Mouse (Mus musculus) heart, embryonic 12.5 days (tissue): ENCODE data around the gene Clybl. TPM values are rescaled to one million over a fixed set of nuclear protein-coding genes. Genes with fewer than 3 reads are reported as not detected.
A peak's percentile ranks its signal among the peaks of the same experiment; 100 is the strongest.

Experiments used
- ATAC-seq: fragments of 200-750 bp; cut with Nextera tagmentation; 2 replicates; pipeline ENCODE4 v1.8.0; 2017; ENCODE audit warnings: moderate TSS enrichment, moderate library complexity; ENCODE audit not compliant: insufficient number of reproducible peaks, low FRiP score
- H3K27ac ChIP-seq: fragments of 300-500 bp; sonication (generic); 2 replicates; pipeline ENCODE4 v1.5.1; 2016; ENCODE audit warnings: mild to moderate bottlenecking, moderate library complexity; ENCODE audit not compliant: poor library complexity, severe bottlenecking
- H3K27me3 ChIP-seq: fragments of 300-500 bp; sonication (generic); replicated peaks from 2 replicates; pipeline ENCODE4 v1.6.1; 2016; ENCODE audit warnings: mild to moderate bottlenecking, moderate library complexity
- H3K36me3 ChIP-seq: fragments of 300-500 bp; sonication (generic); 2 replicates; pipeline ENCODE4 v1.6.1; 2016; ENCODE audit warnings: mild to moderate bottlenecking, moderate library complexity
- H3K4me1 ChIP-seq: fragments of 300-500 bp; sonication (generic); replicated peaks from 2 replicates; pipeline ENCODE4 v1.6.1; 2016; ENCODE audit warnings: mild to moderate bottlenecking
- H3K4me2 ChIP-seq: fragments of 300-500 bp; sonication (generic); 2 replicates; pipeline ENCODE4 v1.6.1; 2016; ENCODE audit warnings: mild to moderate bottlenecking, moderate library complexity
- H3K4me3 ChIP-seq: fragments of 300-500 bp; sonication (generic); 2 replicates; pipeline ENCODE4 v1.5.1; 2016; ENCODE audit warnings: mild to moderate bottlenecking
- H3K9ac ChIP-seq: fragments of 300-500 bp; sonication (generic); 2 replicates; pipeline ENCODE4 v1.6.1; 2016; ENCODE audit warnings: mild to moderate bottlenecking, moderate library complexity
- H3K9me3 ChIP-seq: fragments of 300-500 bp; sonication (generic); replicated peaks from 2 replicates; pipeline ENCODE4 v1.6.1; 2016; ENCODE audit warnings: mild to moderate bottlenecking, moderate library complexity
- WGBS: fragments of 180-500 bp; shearing (Covaris S2); methylation state at CpG from one replicate; pipeline ENCODE4 v1.1.7; 2016; 5-methylcytosine and 5-hydroxymethylcytosine counted together
- polyA plus RNA-seq: library from polyadenylated mRNA; unstranded; fragments of >200 nt; fragmentation: Nextera tagmentation; extraction: Ambion mirVana; gene quantifications from 2 replicates; pipeline ENCODE4 v1.2.1, GENCODE M21; 2016

Gene Clybl
- 70.3 and 72.8 TPM in 2 replicates for polyA plus RNA-seq

GRCm38 (mm10) chr14:122181078-122181814 is at the start of gene Clybl:
Gene Clybl (plus strand): TSS chr14:122181704.
- 0 out of 2 replicates have a peak, but pooled peaks cover 3% of the 10 kb centered on the region for H3K27me3 ChIP-seq
- H3K4me1 ChIP-seq, result peaks cover 24% of the 10 kb centered on the region
- peak; percentile 99 for ATAC-seq
- H3K36me3 ChIP-seq, result no peaks in the 10 kb centered on the region
- H3K9ac ChIP-seq, result peak within 1 kb of the TSS; percentile 84
- peak within 1 kb of the TSS; percentile 55 for H3K27ac ChIP-seq
- H3K9me3 ChIP-seq, result no peaks in the 10 kb centered on the region
- WGBS, result 3% methylated on average over 44 of the region's 45 CpGs
- H3K4me3 ChIP-seq, result peak within 1 kb of the TSS; percentile 89
- H3K4me2 ChIP-seq, result peak within 1 kb of the TSS; percentile 76

DNA sequence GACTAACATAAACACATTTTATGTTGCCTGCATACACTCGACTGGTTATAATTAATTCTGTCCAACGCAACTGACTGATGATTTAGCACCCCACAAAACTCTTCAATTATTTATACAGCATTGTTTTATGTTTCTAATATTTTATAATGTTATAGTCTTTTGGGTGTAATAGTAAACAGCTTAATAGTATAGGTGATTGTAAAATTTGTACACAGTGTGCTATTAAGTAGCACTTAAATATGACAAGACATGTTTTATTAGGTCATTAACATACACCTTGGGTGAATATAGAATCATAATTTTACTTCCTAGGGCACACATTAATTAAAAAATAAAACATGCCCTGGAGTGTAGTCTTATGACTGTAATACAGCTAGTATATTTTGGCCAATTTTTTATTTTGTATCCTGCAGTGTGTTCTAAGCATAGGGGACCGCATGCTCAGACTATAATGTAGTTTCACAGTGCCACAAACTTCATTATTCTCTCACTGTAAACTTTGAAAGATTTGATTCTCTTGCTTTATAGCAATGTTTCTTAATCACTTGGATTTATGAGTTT is 45.1 kb upstream of the Clybl start:
- Histone ChIP-seq H3K27ac (no peak overlapping the region), H3K4me2 (no peak overlapping the region), H3K4me1 (peaks cover 6% of the 10 kb centered on the region), H3K27me3 (no peaks in the 10 kb centered on the region), H3K9me3 (no peaks in the 10 kb centered on the region), H3K4me3 (no peak overlapping the region), H3K9ac (no peak overlapping the region), H3K36me3 (peaks cover 36% of the 10 kb centered on the region)
- no peak for ATAC-seq
- WGBS, result 93% methylated on average over 3 of the region's 3 CpGs

GRCm38 (mm10) chr14:122137234-122137633 is 44.3 kb upstream of the Clybl start:
- peaks cover 6% of the 10 kb centered on the region for H3K4me1 ChIP-seq
- H3K27me3 ChIP-seq, result no peaks in the 10 kb centered on the region
- no peaks in the 10 kb centered on the region for H3K9me3 ChIP-seq
- no peak overlapping the region for H3K9ac ChIP-seq
- H3K36me3 ChIP-seq, result peaks cover 41% of the 10 kb centered on the region
- H3K4me2 ChIP-seq, result no peak overlapping the region
- 73% methylated on average over 7 of the region's 7 CpGs for WGBS
- no peak for ATAC-seq
- no peak overlapping the region for H3K4me3 ChIP-seq
- no peak overlapping the region for H3K27ac ChIP-seq

GRCm38 (mm10) chr14:122140126-122140525 is 41.4 kb upstream of the Clybl start:
- ATAC-seq, result no peak
- no peak overlapping the region for H3K27ac ChIP-seq
- no peak overlapping the region for H3K9ac ChIP-seq
- H3K4me3 ChIP-seq, result no peak overlapping the region
- H3K27me3 ChIP-seq, result no peaks in the 10 kb centered on the region
- 60% methylated on average over 1 of the region's 1 CpGs for WGBS
- peaks cover 6% of the 10 kb centered on the region for H3K4me1 ChIP-seq
- no peaks in the 10 kb centered on the region for H3K9me3 ChIP-seq
- no peak overlapping the region for H3K4me2 ChIP-seq
- H3K36me3 ChIP-seq, result peaks cover 59% of the 10 kb centered on the region

GRCm38 (mm10) chr14:122143585-122144269 is 37.8 kb upstream of the Clybl start:
- Histone ChIP-seq H3K36me3 (peaks cover 74% of the 10 kb centered on the region), H3K4me1 (no peaks in the 10 kb centered on the region), H3K9ac (no peak overlapping the region), H3K9me3 (no peaks in the 10 kb centered on the region), H3K27me3 (no peaks in the 10 kb centered on the region), H3K27ac (no peak overlapping the region), H3K4me3 (no peak overlapping the region), H3K4me2 (no peak overlapping the region)
- 88% methylated on average over 4 of the region's 4 CpGs for WGBS
- ATAC-seq, result no peak

- Histone ChIP-seq H3K4me3 (no peak overlapping the region), H3K9ac (no peak overlapping the region), H3K4me1 (no peaks in the 10 kb centered on the region), H3K27ac (no peak overlapping the region), H3K36me3 (peaks cover 75% of the 10 kb centered on the region), H3K9me3 (no peaks in the 10 kb centered on the region), H3K27me3 (no peaks in the 10 kb centered on the region), H3K4me2 (no peak overlapping the region)
- 53% methylated on average over 1 of the region's 1 CpGs for WGBS
- ATAC-seq, result no peak
Measured at GRCm38 (mm10) chr14:122145374-122145773, 36.1 kb upstream of the Clybl start.

- Histone ChIP-seq H3K4me2 (no peak overlapping the region), H3K9ac (no peak overlapping the region), H3K27me3 (no peaks in the 10 kb centered on the region), H3K4me3 (no peak overlapping the region), H3K9me3 (no peaks in the 10 kb centered on the region), H3K27ac (no peak overlapping the region), H3K4me1 (no peaks in the 10 kb centered on the region), H3K36me3 (peaks cover 72% of the 10 kb centered on the region)
- 83% methylated on average over 5 of the region's 5 CpGs for WGBS
- no peak for ATAC-seq
Measured at GRCm38 (mm10) chr14:122150616-122151015, 30.9 kb upstream of the Clybl start.

- H3K9ac ChIP-seq, result no peak overlapping the region
- no peaks in the 10 kb centered on the region for H3K9me3 ChIP-seq
- no peaks in the 10 kb centered on the region for H3K4me1 ChIP-seq
- no peak overlapping the region for H3K4me2 ChIP-seq
- ATAC-seq, result no peak
- H3K27me3 ChIP-seq, result no peaks in the 10 kb centered on the region
- WGBS, result 82% methylated on average over 7 of the region's 7 CpGs
- no peak overlapping the region for H3K27ac ChIP-seq
- peaks cover 57% of the 10 kb centered on the region for H3K36me3 ChIP-seq
- H3K4me3 ChIP-seq, result no peak overlapping the region
Measured at GRCm38 (mm10) chr14:122157738-122158137, 23.8 kb upstream of the Clybl start.

DNA sequence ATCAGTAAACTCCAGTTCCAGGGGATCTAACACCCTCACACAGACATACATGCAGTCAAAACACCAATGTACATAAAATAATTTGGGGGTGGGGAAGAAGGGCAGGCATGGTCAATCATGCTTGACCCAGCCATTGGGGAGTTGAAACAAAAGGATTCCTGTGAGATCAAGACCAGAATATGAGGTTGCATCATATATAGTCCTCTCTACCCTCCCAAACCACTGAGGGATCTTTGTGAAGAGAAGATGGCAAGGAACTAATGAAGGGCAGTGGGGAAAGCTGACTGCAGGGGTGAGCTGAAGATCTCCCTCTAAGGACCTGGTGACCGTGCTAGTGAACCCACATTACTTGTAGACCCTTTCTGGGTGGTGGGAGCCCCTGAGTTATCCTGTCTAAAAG is 20.6 kb upstream of the Clybl start:
- no peak for ATAC-seq
- Histone ChIP-seq H3K4me3 (no peak overlapping the region), H3K27ac (no peak overlapping the region), H3K27me3 (no peaks in the 10 kb centered on the region), H3K9me3 (0 out of 2 replicates have a peak, but pooled peaks cover 5% of the 10 kb centered on the region), H3K9ac (no peak overlapping the region), H3K4me1 (no peaks in the 10 kb centered on the region), H3K4me2 (no peak overlapping the region), H3K36me3 (peaks cover 41% of the 10 kb centered on the region)
- 83% methylated on average over 1 of the region's 1 CpGs for WGBS

- Histone ChIP-seq H3K27me3 (peaks cover 6% of the 10 kb centered on the region; the same call in 1 of the 2 replicates), H3K4me3 (no peak overlapping the region), H3K9ac (no peak overlapping the region), H3K36me3 (peaks cover 4% of the 10 kb centered on the region), H3K27ac (no peak overlapping the region), H3K4me1 (no peaks in the 10 kb centered on the region), H3K4me2 (no peak overlapping the region), H3K9me3 (0 out of 2 replicates have a peak, but pooled peaks cover 5% of the 10 kb centered on the region)
- WGBS, result 80% methylated on average over 7 of the region's 7 CpGs
- ATAC-seq, result no peak
Measured at GRCm38 (mm10) chr14:122168912-122169311, 12.6 kb upstream of the Clybl start.

DNA sequence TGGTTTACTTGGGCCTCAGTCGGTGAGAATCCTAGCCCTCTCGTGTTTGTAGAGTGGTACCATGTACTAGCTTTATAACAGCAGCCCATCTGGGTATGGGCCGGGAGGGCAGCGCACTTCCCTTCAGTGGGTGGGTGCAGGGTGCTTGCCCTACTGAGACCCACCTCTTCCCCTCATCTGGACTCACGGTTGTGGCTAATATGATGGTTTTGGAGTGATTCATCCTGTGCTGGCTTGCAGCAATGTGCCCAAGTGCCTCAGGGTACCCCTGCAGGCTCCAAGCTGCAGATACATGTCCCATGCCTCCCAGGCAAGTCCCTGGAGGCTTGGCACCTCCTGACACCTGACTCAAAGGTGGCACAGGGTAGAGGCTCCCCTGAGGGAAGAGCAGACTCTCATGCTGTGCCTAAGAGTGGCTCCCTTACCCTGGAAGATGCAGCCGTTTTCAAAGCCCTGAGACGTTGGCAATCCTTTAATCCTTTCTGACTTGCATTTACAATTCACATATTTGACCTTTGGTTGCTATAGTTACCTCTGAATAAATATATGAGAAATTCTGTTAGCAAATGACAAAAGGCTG is 11.2 kb upstream of the Clybl start:
- Histone ChIP-seq H3K4me2 (no peak overlapping the region), H3K27ac (no peak overlapping the region), H3K27me3 (peaks cover 6% of the 10 kb centered on the region; the same call in 1 of the 2 replicates), H3K9me3 (no peaks in the 10 kb centered on the region), H3K4me3 (no peak overlapping the region), H3K9ac (no peak overlapping the region), H3K4me1 (no peaks in the 10 kb centered on the region), H3K36me3 (no peaks in the 10 kb centered on the region)
- 78% methylated on average over 7 of the region's 7 CpGs for WGBS
- no peak; the same call in 1 of the 2 replicates for ATAC-seq
